Mouse (Mus musculus) CH12.LX (cell line): ENCODE results near the gene Aven.

Experiments used
- CHD1 ChIP-seq: IDR thresholded peaks from 2 replicates; pipeline ENCODE4 v1.6.1; 2012; ENCODE audit warnings: low read depth, low read length, improper control_type of control experiment, inconsistent platforms
- CTCF ChIP-seq, 2 experiments: IDR thresholded peaks in 1 of 2; conservative IDR thresholded peaks in 1 of 2; 2 replicates each; pipeline ENCODE4 v1.5.1; 2011 to 2012; ENCODE audit warnings: low read depth in 2 of 2, low read length in 2 of 2, improper control_type of control experiment in 1 of 2, inconsistent platforms in 1 of 2, mild to moderate bottlenecking in 1 of 2, moderate library complexity in 1 of 2
- EP300 ChIP-seq: IDR thresholded peaks from 2 replicates; pipeline ENCODE4 v1.6.1; 2011; ENCODE audit warnings: low read length, improper control_type of control experiment
- ETS1 ChIP-seq: conservative IDR thresholded peaks from 2 replicates; pipeline ENCODE4 v1.6.1; 2012; ENCODE audit warnings: low read depth, mild to moderate bottlenecking, inconsistent platforms, low read length, improper control_type of control experiment, moderate library complexity
- IRF4 ChIP-seq: IDR thresholded peaks from 2 replicates; pipeline ENCODE4 v1.6.1; 2014; ENCODE audit warnings: low read depth, mild to moderate bottlenecking, inconsistent platforms, low read length, improper control_type of control experiment
- JUND ChIP-seq: conservative IDR thresholded peaks from 2 replicates; pipeline ENCODE4 v1.6.1; 2011; ENCODE audit warnings: low read depth, low read length, improper control_type of control experiment
- MXI1 ChIP-seq: IDR thresholded peaks from 2 replicates; pipeline ENCODE4 v1.6.1; 2011; ENCODE audit warnings: mild to moderate bottlenecking, low read depth, low read length, improper control_type of control experiment
- POLR2A ChIP-seq: IDR thresholded peaks from 2 replicates; pipeline ENCODE4 v1.6.1; 2011; ENCODE audit warnings: low read depth, mild to moderate bottlenecking, improper control_type of control experiment, low read length
- TCF12 ChIP-seq: IDR thresholded peaks from 2 replicates; pipeline ENCODE4 v1.6.1; 2014; ENCODE audit warnings: low read depth, mild to moderate bottlenecking, inconsistent platforms, low read length, improper control_type of control experiment
- USF2 ChIP-seq: conservative IDR thresholded peaks from 2 replicates; pipeline ENCODE4 v1.6.1; 2011; ENCODE audit warnings: low read depth, low read length, improper control_type of control experiment
- ZC3H11A ChIP-seq: IDR thresholded peaks from 2 replicates; pipeline ENCODE4 v1.6.1; 2012; ENCODE audit warnings: low read depth, mild to moderate bottlenecking, inconsistent platforms, low read length, improper control_type of control experiment

DNA sequence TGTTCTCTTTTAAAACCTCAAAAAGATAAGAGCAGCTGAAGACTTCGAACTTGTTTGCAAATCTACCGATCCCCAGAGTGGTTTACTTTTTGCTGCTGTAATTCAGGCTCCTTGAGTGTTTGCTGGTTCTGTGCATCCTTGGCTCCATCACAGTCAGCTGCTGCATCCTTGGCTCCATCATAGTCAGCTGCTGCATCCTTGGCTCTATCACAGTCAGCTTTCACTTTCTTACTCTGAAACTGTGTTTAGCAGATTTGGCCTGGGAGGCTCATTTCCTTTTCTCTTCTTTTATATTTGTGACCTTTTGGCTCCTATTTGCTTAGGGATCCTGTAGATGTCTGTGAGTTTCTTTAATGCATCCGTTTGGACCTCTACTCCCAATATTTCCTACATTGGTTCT lies 24.5 kb downstream of the Aven start:
- TF ChIP-seq CTCF (conservative IDR thresholded peaks at IDR 0.05 in 1 of 2, IDR thresholded peaks at IDR 0.05 in 1 of 2; ENCODE audit: low read depth in 2 of 2, low read length in 2 of 2): no peak
- TF ChIP-seq CHD1: no peak
- no peak for TF ChIP-seq MXI1
- TF ChIP-seq USF2: no peak
- TF ChIP-seq ZC3H11A: no peak
- no peak for TF ChIP-seq ETS1
- no peak for TF ChIP-seq EP300
- TF ChIP-seq TCF12: no peak
- no peak for TF ChIP-seq POLR2A
- TF ChIP-seq IRF4: no peak
- no peak for TF ChIP-seq JUND
